Mouse (Mus musculus) brain, adult 2 months (tissue): ENCODE results near the gene Ankra2.

ENCODE experiments used
- DNase-seq: peaks from one replicate; pipeline ENCODE4 v3.0.0; 2011; ENCODE audit warnings: low read depth, low spot score

The Ankra2 gene

GRCm38 (mm10) chr13:98262636-98263457, at the start of gene Ankra2, which contains the start of gene Utp15:
Gene Ankra2, plus strand, starts transcription at chr13:98263074.
Gene Utp15, minus strand, starts transcription at chr13:98263041.
- DNase-seq, result peak; percentile 99

GRCm38 (mm10) chr13:98222848-98223247, 40.0 kb upstream of the Ankra2 start:
- peak; percentile 31 for DNase-seq

- DNase-seq, result no peak
These were observed 36.6 kb upstream of the Ankra2 start for GRCm38 (mm10) chr13:98226225-98226624.

- DNase-seq, result no peak
These were observed 32.4 kb upstream of the Ankra2 start for GRCm38 (mm10) chr13:98230511-98230910.

- DNase-seq, result peak; percentile 48
These were observed 27.4 kb upstream of the Ankra2 start for GRCm38 (mm10) chr13:98235451-98235850.

- peak; percentile 83 for DNase-seq
These were observed 22.8 kb upstream of the Ankra2 start for GRCm38 (mm10) chr13:98239978-98240641.

GRCm38 (mm10) chr13:98241531-98242282, 21.2 kb upstream of the Ankra2 start:
- DNase-seq, result peak; percentile 24

GRCm38 (mm10) chr13:98244571-98245350, 18.1 kb upstream of the Ankra2 start:
- DNase-seq, result peak; percentile 15

GRCm38 (mm10) chr13:98245386-98245785, 17.5 kb upstream of the Ankra2 start:
- DNase-seq, result no peak

- DNase-seq, result no peak
These were observed 13.3 kb upstream of the Ankra2 start for GRCm38 (mm10) chr13:98249594-98249993.

GRCm38 (mm10) chr13:98254921-98255320, 8.0 kb upstream of the Ankra2 start:
- peak; percentile 92 for DNase-seq

GRCm38 (mm10) chr13:98263458-98263987, 649 bp downstream of the Ankra2 start:
- no peak for DNase-seq

- DNase-seq, result no peak
These were observed 1.2 kb downstream of the Ankra2 start for GRCm38 (mm10) chr13:98264111-98264510.

- DNase-seq, result no peak
These were observed 11.1 kb downstream of the Ankra2 start for GRCm38 (mm10) chr13:98274023-98274422.

- DNase-seq, result no peak
These were observed 12.8 kb downstream of the Ankra2 start for GRCm38 (mm10) chr13:98275646-98276045.

- no peak for DNase-seq
These were observed 13.4 kb downstream of the Ankra2 start for GRCm38 (mm10) chr13:98276253-98276652.

- no peak for DNase-seq
These were observed 14.6 kb downstream of the Ankra2 start for GRCm38 (mm10) chr13:98277501-98277900.

- DNase-seq, result no peak
These were observed 16.8 kb downstream of the Ankra2 start, which contains the start of gene Gm21976 for GRCm38 (mm10) chr13:98279686-98280085. Gene Gm21976, plus strand, starts transcription at chr13:98279887.

- no peak for DNase-seq
These were observed 18.2 kb downstream of the Ankra2 start for GRCm38 (mm10) chr13:98280990-98281650.

GRCm38 (mm10) chr13:98290719-98291118, 27.8 kb downstream of the Ankra2 start:
- DNase-seq, result no peak
